25 mouse cellular contexts compared by ENCODE assay signal in genomic region chr16:38961865-38962264, GRCm38 (mm10).
"Had no signal": no experiment of that assay in that cellular context is flagged by ENCODE, and none has a peak within 500 bp of the region (broad histone marks: within the 10 kb centered on the region; RNA-seq: fewer than 3 reads in every experiment).

No protein-coding gene starts in this region.

- H3K4me1 ChIP-seq: heart, embryonic 13.5 days; heart, embryonic 15.5 days; kidney, embryonic 15.5 days; limb, embryonic 15.5 days; liver, embryonic 12.5 days had no signal

- H3K4me3 ChIP-seq: gastrocnemius, adult 2 months; heart, adult 2 months; heart, embryonic 13.5 days; heart, embryonic 15.5 days; hindbrain, embryonic 10.5 days; hindbrain, embryonic 12.5 days; kidney, embryonic 15.5 days; limb, embryonic 13.5 days; limb, embryonic 15.5 days; liver, embryonic 12.5 days had no signal

- ATAC-seq: hindbrain, embryonic 16.5 days; intestine, embryonic 16.5 days; liver, embryonic 12.5 days had no signal

- DNase-seq: gastrocnemius, adult 2 months; gastrocnemius, postnatal 10 days; gastrocnemius, postnatal 25 days; heart, adult 2 months; heart, postnatal 14 days; heart, postnatal 4 days; kidney, adult 11 months; kidney, adult 2 months; kidney, adult 9 months; kidney, postnatal 14 days; kidney, postnatal 36 days; left cerebral cortex, postnatal 4 days had no signal

- H3K27ac ChIP-seq: gastrocnemius, adult 2 months; heart, adult 2 months; heart, embryonic 13.5 days; heart, embryonic 15.5 days; hindbrain, embryonic 10.5 days; hindbrain, embryonic 12.5 days; hindbrain, embryonic 14.5 days; kidney, embryonic 15.5 days; kidney, postnatal 0 days; limb, embryonic 13.5 days; limb, embryonic 15.5 days; liver, embryonic 12.5 days; liver, embryonic 14.5 days had no signal
